Mouse (Mus musculus) G1E-ER4 (cell line): ENCODE measurements around the gene Parg. TPM values are rescaled to one million over a fixed set of nuclear protein-coding genes. Genes with fewer than 3 reads are reported as not detected.

Source experiments
- GATA1 ChIP-seq: IDR thresholded peaks from one replicate; pipeline ENCODE4 v1.8.0; 2012; ENCODE audit warnings: low read length, inconsistent platforms
- polyA plus RNA-seq: library from polyadenylated mRNA; stranded (reverse); fragments of >175 nt; gene quantifications from 2 replicates; pipeline ENCODE4 v1.2.3, GENCODE M21; 2012

Parg gene
- polyA plus RNA-seq, 1 experiment, result 36.8 TPM

GRCm38 (mm10) chr14:32336547-32336946, 134.8 kb downstream of the Parg start:
- no peak for TF ChIP-seq GATA1

DNA sequence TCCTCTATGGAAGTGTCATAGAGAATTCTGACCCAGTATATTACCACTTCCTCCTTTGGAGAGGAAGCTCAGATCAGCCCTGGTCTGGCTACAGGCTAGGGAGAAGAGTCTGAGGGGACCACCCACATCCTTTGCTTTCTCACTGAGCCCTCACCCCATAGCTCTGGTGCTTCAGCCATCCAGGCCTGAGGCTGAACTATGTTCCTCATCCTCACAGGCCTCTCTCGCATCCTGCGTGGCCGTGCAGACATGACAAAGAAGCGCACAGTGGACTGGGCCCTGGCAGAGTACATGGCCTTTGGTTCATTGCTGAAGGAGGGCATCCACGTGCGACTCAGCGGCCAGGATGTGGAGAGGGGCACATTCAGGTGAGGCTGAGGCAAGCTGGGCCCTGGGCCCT, 140.1 kb downstream of the Parg start:
- TF ChIP-seq GATA1, result no peak

DNA sequence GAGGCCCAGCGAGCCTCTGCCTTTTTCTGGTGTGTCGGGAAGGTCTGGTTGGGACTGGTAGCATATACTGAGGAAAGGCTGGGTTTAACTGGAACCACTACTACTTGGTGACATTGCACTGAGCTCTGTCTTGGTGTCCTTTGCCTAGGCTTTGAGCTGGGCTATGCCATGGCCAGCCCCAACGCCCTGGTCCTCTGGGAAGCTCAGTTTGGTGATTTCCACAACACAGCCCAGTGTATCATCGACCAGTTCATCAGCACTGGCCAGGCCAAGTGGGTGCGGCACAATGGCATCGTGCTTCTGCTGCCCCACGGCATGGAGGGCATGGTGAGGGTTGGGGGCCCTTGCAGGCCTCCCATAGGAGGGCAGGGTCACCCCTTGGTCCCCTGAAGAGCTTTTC, 142.4 kb downstream of the Parg start:
- TF ChIP-seq GATA1, result no peak

DNA sequence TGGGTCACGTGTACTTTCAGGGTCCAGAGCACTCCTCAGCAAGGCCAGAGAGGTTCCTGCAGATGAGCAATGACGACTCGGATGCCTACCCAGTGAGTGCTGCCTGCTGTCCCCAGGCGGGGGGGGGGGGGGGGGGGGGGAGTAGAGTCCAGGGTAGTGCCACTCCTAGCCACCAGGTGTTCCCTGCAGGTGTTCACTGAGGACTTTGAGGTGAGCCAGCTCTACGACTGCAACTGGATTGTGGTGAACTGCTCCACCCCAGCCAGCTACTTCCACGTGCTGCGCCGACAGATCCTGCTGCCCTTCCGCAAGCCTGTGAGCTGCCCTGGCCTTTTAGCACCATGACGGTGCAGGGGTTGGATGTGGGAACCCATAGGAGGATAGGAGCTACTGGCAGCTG, 142.9 kb downstream of the Parg start:
- TF ChIP-seq GATA1, result no peak

Other genes with a start within 250 kb of the Parg start
- not detected in 2 replicates for gene Galnt15, start 173.0 kb upstream of the Parg start, polyA plus RNA-seq
- 4.9 and 12.3 TPM in 2 replicates for gene Oxnad1, start 116.6 kb upstream of the Parg start, polyA plus RNA-seq
- 30.5 and 37.2 TPM in 2 replicates for gene Dph3, start 116.2 kb upstream of the Parg start, polyA plus RNA-seq
- gene Msmb, start 59.9 kb upstream of the Parg start, polyA plus RNA-seq, result not detected in 2 replicates
- 2.5 and 3.7 TPM in 2 replicates for gene Ncoa4, start 42.1 kb upstream of the Parg start, polyA plus RNA-seq
- 485 and 715 TPM in 2 replicates for gene Timm23, start 51 bp upstream of the Parg start, polyA plus RNA-seq
- 0.08 and 0.13 TPM in 2 replicates for gene Ogdhl, start 120.1 kb downstream of the Parg start, polyA plus RNA-seq
- not detected in 2 replicates for gene 1700024G13Rik, start 186.4 kb downstream of the Parg start, polyA plus RNA-seq